Mouse (Mus musculus) ES-Bruce4 (cell line): ENCODE data around the gene Pum3.

Experiments used
- CTCF ChIP-seq: IDR thresholded peaks from one replicate; pipeline ENCODE4 v1.8.1; 2011; ENCODE audit warnings: low read depth, low read length
- POLR2A ChIP-seq: IDR thresholded peaks from one replicate; pipeline ENCODE4 v1.8.1; 2011; ENCODE audit warnings: low read length; ENCODE audit not compliant: insufficient read depth

GRCm38 (mm10) chr19:27364521-27364931 lies 65.1 kb downstream of the Pum3 start:
- no peak for TF ChIP-seq POLR2A
- TF ChIP-seq CTCF = no peak
